Mouse (Mus musculus): ENCODE results near the gene Hdac4. TPM values are rescaled to one million over a fixed set of nuclear protein-coding genes. Genes with fewer than 3 reads are reported as not detected.

Gene Hdac4
- polyA plus RNA-seq, 1 experiment = 14.3 TPM

DNA sequence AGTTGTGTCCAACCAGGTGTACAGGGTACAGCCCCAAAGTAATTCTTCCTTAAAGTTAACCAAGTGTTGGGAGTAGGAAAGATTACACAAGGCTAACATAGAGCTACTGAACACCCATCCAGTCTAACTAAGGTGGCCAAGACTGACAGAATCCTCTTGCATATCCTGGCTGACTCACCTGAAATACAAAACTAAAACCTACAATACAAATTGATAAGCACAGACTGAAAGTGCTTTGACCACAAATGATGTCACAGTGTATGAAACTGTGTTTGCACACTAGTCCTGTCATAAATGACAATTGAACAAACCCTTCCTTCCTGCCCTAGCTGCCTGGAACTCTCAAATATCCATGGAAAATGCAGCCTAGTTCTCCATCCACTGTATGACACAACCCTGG lies 144.5 kb downstream of the Hdac4 start:
- Histone ChIP-seq H3K36me3 (ENCODE audit: control insufficient read depth, insufficient read depth, low read length) (no peaks in the 10 kb centered on the region), H3K27ac (ENCODE audit: control insufficient read depth, insufficient read depth, low read depth, low read length) (no peak overlapping the region), H3K4me1 (ENCODE audit: control insufficient read depth, insufficient read depth, low read length) (no peaks in the 10 kb centered on the region; the same call in none of the 2 replicates), H3K27me3 (ENCODE audit: control insufficient read depth, insufficient read depth, low read length) (no peaks in the 10 kb centered on the region), H3K4me3 (ENCODE audit: control insufficient read depth, low read depth, low read length) (no peak overlapping the region)
- TF ChIP-seq CTCF (IDR thresholded peaks at IDR 0.05; ENCODE audit: control insufficient read depth, insufficient read depth, insufficient replicate concordance, low read depth, low read length) (no peak), POLR2A (IDR thresholded peaks at IDR 0.05; ENCODE audit: control insufficient read depth, low read depth, low read length) (no peak)

GRCm38 (mm10) chr1:92050566-92050965 lies 144.9 kb downstream of the Hdac4 start:
- TF ChIP-seq POLR2A (IDR thresholded peaks at IDR 0.05; ENCODE audit: control insufficient read depth, low read depth, low read length) (no peak), CTCF (IDR thresholded peaks at IDR 0.05; ENCODE audit: control insufficient read depth, insufficient read depth, insufficient replicate concordance, low read depth, low read length) (no peak)
- no peak overlapping the region for H3K27ac ChIP-seq (ENCODE audit: control insufficient read depth, insufficient read depth, low read depth, low read length)

GRCm38 (mm10) chr1:92048415-92049354 lies 146.8 kb downstream of the Hdac4 start:
- TF ChIP-seq POLR2A (IDR thresholded peaks at IDR 0.05; ENCODE audit: control insufficient read depth, low read depth, low read length) = no peak
- no peak for TF ChIP-seq CTCF (IDR thresholded peaks at IDR 0.05; ENCODE audit: control insufficient read depth, insufficient read depth, insufficient replicate concordance, low read depth, low read length)
- no peaks in the 10 kb centered on the region; the same call in 1 of the 2 replicates for H3K4me1 ChIP-seq (ENCODE audit: control insufficient read depth, insufficient read depth, low read length)
- no peaks in the 10 kb centered on the region for H3K36me3 ChIP-seq (ENCODE audit: control insufficient read depth, insufficient read depth, low read length)
- H3K27me3 ChIP-seq (ENCODE audit: control insufficient read depth, insufficient read depth, low read length) = no peaks in the 10 kb centered on the region
- H3K4me3 ChIP-seq (ENCODE audit: control insufficient read depth, low read depth, low read length) = no peak overlapping the region
- no peak overlapping the region for H3K27ac ChIP-seq (ENCODE audit: control insufficient read depth, insufficient read depth, low read depth, low read length)

More at GRCm38 (mm10) chr1:92050566-92050965, 144.9 kb downstream of the Hdac4 start:
- no peaks in the 10 kb centered on the region for H3K27me3 ChIP-seq (ENCODE audit: control insufficient read depth, insufficient read depth, low read length)
- no peaks in the 10 kb centered on the region; the same call in none of the 2 replicates for H3K4me1 ChIP-seq (ENCODE audit: control insufficient read depth, insufficient read depth, low read length)
- no peak overlapping the region for H3K4me3 ChIP-seq (ENCODE audit: control insufficient read depth, low read depth, low read length)
- no peaks in the 10 kb centered on the region for H3K36me3 ChIP-seq (ENCODE audit: control insufficient read depth, insufficient read depth, low read length)

DNA sequence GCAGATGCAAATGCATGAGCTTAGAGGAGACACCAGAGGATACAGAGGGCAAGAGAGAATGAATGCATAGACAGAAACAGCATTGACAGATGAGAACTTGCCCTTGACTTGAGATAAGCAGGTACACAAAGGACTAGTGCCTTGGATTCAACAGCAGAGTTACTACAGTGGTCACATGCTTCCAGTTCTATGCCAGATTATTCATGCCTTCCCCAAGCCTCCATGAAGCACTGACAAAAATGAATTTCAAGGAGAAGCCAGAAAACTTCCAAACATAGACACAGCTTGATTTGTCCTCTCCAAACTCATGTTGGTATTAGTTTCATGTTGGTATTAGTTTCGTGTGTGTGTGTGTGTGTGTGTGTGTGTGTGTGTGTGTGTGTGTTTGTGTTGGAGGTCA lies 149.8 kb downstream of the Hdac4 start:
- H3K4me3 ChIP-seq (ENCODE audit: control insufficient read depth, low read depth, low read length) = no peak overlapping the region

GRCm38 (mm10) chr1:92044868-92045267 lies 150.6 kb downstream of the Hdac4 start:
- H3K4me3 ChIP-seq (ENCODE audit: control insufficient read depth, low read depth, low read length) = no peak overlapping the region
- no peaks in the 10 kb centered on the region for H3K36me3 ChIP-seq (ENCODE audit: control insufficient read depth, insufficient read depth, low read length)
- H3K27me3 ChIP-seq (ENCODE audit: control insufficient read depth, insufficient read depth, low read length) = no peaks in the 10 kb centered on the region
- no peak for TF ChIP-seq POLR2A (IDR thresholded peaks at IDR 0.05; ENCODE audit: control insufficient read depth, low read depth, low read length)
- H3K27ac ChIP-seq (ENCODE audit: control insufficient read depth, insufficient read depth, low read depth, low read length) = no peak overlapping the region
- no peaks in the 10 kb centered on the region; the same call in 1 of the 2 replicates for H3K4me1 ChIP-seq (ENCODE audit: control insufficient read depth, insufficient read depth, low read length)

More for the DNA sequence above, 149.8 kb downstream of the Hdac4 start:
- no peaks in the 10 kb centered on the region for H3K27me3 ChIP-seq (ENCODE audit: control insufficient read depth, insufficient read depth, low read length)
- no peak for TF ChIP-seq CTCF (IDR thresholded peaks at IDR 0.05; ENCODE audit: control insufficient read depth, insufficient read depth, insufficient replicate concordance, low read depth, low read length)
- no peak for TF ChIP-seq POLR2A (IDR thresholded peaks at IDR 0.05; ENCODE audit: control insufficient read depth, low read depth, low read length)
- no peaks in the 10 kb centered on the region for H3K36me3 ChIP-seq (ENCODE audit: control insufficient read depth, insufficient read depth, low read length)
- H3K4me1 ChIP-seq (ENCODE audit: control insufficient read depth, insufficient read depth, low read length) = no peaks in the 10 kb centered on the region; the same call in 1 of the 2 replicates
- no peak overlapping the region for H3K27ac ChIP-seq (ENCODE audit: control insufficient read depth, insufficient read depth, low read depth, low read length)

DNA sequence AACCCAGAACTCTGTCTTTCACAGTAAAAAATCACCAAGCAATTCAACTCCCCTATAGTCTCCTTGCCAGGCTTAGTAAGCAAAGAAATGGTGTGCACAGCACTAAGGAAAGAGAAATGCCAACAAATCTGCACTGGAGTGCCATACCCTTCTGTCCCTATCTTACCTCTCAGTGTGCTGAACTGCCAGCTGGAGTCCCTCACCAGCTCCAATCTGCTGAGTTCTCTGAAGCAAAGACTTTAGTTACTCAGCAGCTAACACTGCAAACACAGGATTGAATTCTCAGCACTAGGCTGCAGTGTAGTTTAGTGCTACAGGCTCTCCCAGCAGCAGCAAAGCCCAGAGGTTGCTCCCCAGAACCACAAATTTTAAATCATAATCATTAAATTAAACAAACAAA lies 151.5 kb downstream of the Hdac4 start:
- Histone ChIP-seq H3K4me1 (ENCODE audit: control insufficient read depth, insufficient read depth, low read length) (no peaks in the 10 kb centered on the region; the same call in 1 of the 2 replicates), H3K27ac (ENCODE audit: control insufficient read depth, insufficient read depth, low read depth, low read length) (no peak overlapping the region), H3K36me3 (ENCODE audit: control insufficient read depth, insufficient read depth, low read length) (no peaks in the 10 kb centered on the region), H3K4me3 (ENCODE audit: control insufficient read depth, low read depth, low read length) (no peak overlapping the region), H3K27me3 (ENCODE audit: control insufficient read depth, insufficient read depth, low read length) (no peaks in the 10 kb centered on the region)
- TF ChIP-seq POLR2A (IDR thresholded peaks at IDR 0.05; ENCODE audit: control insufficient read depth, low read depth, low read length) (no peak), CTCF (IDR thresholded peaks at IDR 0.05; ENCODE audit: control insufficient read depth, insufficient read depth, insufficient replicate concordance, low read depth, low read length) (no peak)

DNA sequence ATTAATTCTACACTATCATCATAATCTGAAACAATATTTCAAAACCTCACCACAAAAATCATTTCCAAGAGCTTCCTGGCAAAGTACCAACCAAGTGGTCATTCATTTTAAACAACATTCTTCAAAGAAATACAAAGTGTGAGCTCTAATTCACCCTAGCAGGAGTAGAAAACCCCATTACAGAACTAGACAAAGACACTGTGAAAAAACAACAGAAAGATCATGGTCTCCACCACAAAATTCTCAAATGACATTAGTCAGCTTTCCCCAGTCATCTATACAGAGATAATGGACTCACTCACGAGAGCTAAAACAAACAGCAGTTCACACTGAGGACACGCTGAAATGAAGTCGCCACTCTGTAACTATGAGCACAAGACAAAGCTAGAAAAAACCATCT lies 153.4 kb downstream of the Hdac4 start:
- no peak overlapping the region for H3K4me3 ChIP-seq (ENCODE audit: control insufficient read depth, low read depth, low read length)
- H3K36me3 ChIP-seq (ENCODE audit: control insufficient read depth, insufficient read depth, low read length) = no peaks in the 10 kb centered on the region
- no peaks in the 10 kb centered on the region for H3K4me1 ChIP-seq (ENCODE audit: control insufficient read depth, insufficient read depth, low read length)
- no peaks in the 10 kb centered on the region for H3K27me3 ChIP-seq (ENCODE audit: control insufficient read depth, insufficient read depth, low read length)
- TF ChIP-seq CTCF (IDR thresholded peaks at IDR 0.05; ENCODE audit: control insufficient read depth, insufficient read depth, insufficient replicate concordance, low read depth, low read length) = no peak
- H3K27ac ChIP-seq (ENCODE audit: control insufficient read depth, insufficient read depth, low read depth, low read length) = no peak overlapping the region

All from testis, adult 2 months (tissue).